Mouse (Mus musculus) lung, adult 2 months (tissue): ENCODE data around the gene Foxn3.

ENCODE experiments used
- CTCF ChIP-seq: fragments of 200-500 bp; IDR thresholded peaks from 2 replicates; pipeline ENCODE4 v1.5.1; 2011; ENCODE audit warnings: mild to moderate bottlenecking, low read length, control low read depth; ENCODE audit not compliant: insufficient read depth
- POLR2A ChIP-seq: fragments of 200-500 bp; IDR thresholded peaks from 2 replicates; pipeline ENCODE4 v1.6.1; 2011; ENCODE audit warnings: low read depth, mild to moderate bottlenecking, control low read depth, low read length, borderline replicate concordance; ENCODE audit errors: extremely low read depth

DNA sequence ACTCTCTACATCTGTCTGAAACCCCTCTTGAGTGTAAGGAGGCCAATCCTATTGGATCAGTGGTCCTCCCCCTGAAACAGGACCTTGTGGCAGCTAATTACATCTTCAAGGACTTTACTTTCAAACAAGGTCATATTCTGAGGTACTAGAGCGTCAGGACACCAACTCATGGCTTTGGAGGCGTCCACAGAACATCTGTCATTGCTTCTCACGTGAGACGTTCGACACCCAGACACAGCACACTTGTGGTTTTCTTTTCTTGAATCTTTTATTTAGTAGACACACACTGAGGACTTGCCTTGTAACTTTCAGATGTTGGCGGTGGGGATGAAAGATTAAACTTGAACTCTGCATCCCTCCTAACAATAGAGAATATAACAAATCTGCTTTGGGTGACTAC is 265.1 kb downstream of the Foxn3 start:
- no peak for TF ChIP-seq CTCF
- no peak for TF ChIP-seq POLR2A
